Mouse (Mus musculus) megakaryocyte, embryonic 14.5 days (primary cell): Measurements from ENCODE around the gene Rps27rt. TPM values are rescaled to one million over a fixed set of nuclear protein-coding genes. Genes with fewer than 3 reads are reported as not detected.

Experiments used
- H3K27me3 ChIP-seq: replicated peaks from 2 replicates; pipeline ENCODE3; 2012; ENCODE audit warnings: inconsistent platforms
- H3K36me3 ChIP-seq: replicated peaks from 2 replicates; pipeline ENCODE3; 2012; ENCODE audit warnings: low read length, inconsistent platforms, mixed read lengths
- H3K4me1 ChIP-seq: 2 replicates; pipeline ENCODE4 v1.6.1; 2012; ENCODE audit warnings: inconsistent platforms
- H3K4me3 ChIP-seq: replicated peaks from 2 replicates; pipeline ENCODE3; 2012; ENCODE audit warnings: moderate library complexity, mild to moderate bottlenecking, inconsistent platforms
- H3K9me3 ChIP-seq: 2 replicates; pipeline ENCODE4 v1.6.1; 2012; ENCODE audit warnings: inconsistent platforms
- FLI1 ChIP-seq: IDR thresholded peaks from 2 replicates; pipeline ENCODE4 v1.6.1; 2012; ENCODE audit warnings: low read length, inconsistent platforms, mixed read lengths
- GATA1 ChIP-seq: IDR thresholded peaks from 3 replicates; pipeline ENCODE4 v1.6.1; 2012; ENCODE audit warnings: mixed read lengths, low read length, inconsistent platforms, borderline replicate concordance
- polyA plus RNA-seq: library from polyadenylated mRNA; stranded (reverse); fragments of >175 nt; gene quantifications from 2 replicates; pipeline ENCODE4 v1.2.3, GENCODE M21; 2012; ENCODE audit warnings: low replicate concordance; ENCODE audit not compliant: insufficient read depth

Gene Rps27rt
- polyA plus RNA-seq, 1 experiment: 2.1 TPM

GRCm38 (mm10) chr9:114933037-114933722, 49.4 kb downstream of the Rps27rt start:
- Histone ChIP-seq H3K36me3 (no peaks in the 10 kb centered on the region), H3K9me3 (0 out of 2 replicates have a peak, but pooled peaks cover 4% of the 10 kb centered on the region), H3K4me1 (peaks cover 33% of the 10 kb centered on the region), H3K27me3 (no peaks in the 10 kb centered on the region), H3K4me3 (peak overlapping the region; percentile 99)
- TF ChIP-seq GATA1: no peak
- TF ChIP-seq FLI1: no peak

- Histone ChIP-seq H3K9me3 (0 out of 2 replicates have a peak, but pooled peaks cover 4% of the 10 kb centered on the region), H3K4me1 (peaks cover 33% of the 10 kb centered on the region), H3K36me3 (no peaks in the 10 kb centered on the region), H3K4me3 (peak overlapping the region; percentile 99), H3K27me3 (no peaks in the 10 kb centered on the region)
- no peak for TF ChIP-seq GATA1
- no peak for TF ChIP-seq FLI1
These were observed 49.9 kb downstream of the Rps27rt start for GRCm38 (mm10) chr9:114932607-114933006.

Other genes starting within 250 kb of the Rps27rt start
- gene Cmtm7, start 200.9 kb downstream of the Rps27rt start, polyA plus RNA-seq: 103 and 110 TPM in 2 replicates
- gene Cmtm8, start 138.6 kb downstream of the Rps27rt start, polyA plus RNA-seq: 3.0 TPM in 1 of 2 replicates, not detected in the other
- 3.8 TPM in 1 of 2 replicates, not detected in the other for gene Gpd1l, start 48.8 kb downstream of the Rps27rt start, polyA plus RNA-seq
- gene Osbpl10, start 4.2 kb downstream of the Rps27rt start, polyA plus RNA-seq: 0.25 and 1.2 TPM in 2 replicates